Mouse (Mus musculus): ENCODE data around the gene Fanca.
"Not testable (repeated sequence)": the region's sequence is repeated elsewhere in the genome, so short reads cannot be mapped to it uniquely, and the experiment has no call there.

The Fanca gene

GRCm38 (mm10) chr8:123267926-123268656, 50.3 kb downstream of the Fanca start:
- no peak for DNase-seq

GRCm38 (mm10) chr8:123257593-123257992, 60.8 kb downstream of the Fanca start:
- not testable (repeated sequence) for DNase-seq

GRCm38 (mm10) chr8:123257114-123257513, 61.3 kb downstream of the Fanca start:
- peak; percentile 77 for DNase-seq

GRCm38 (mm10) chr8:123255170-123255569, 63.2 kb downstream of the Fanca start:
- DNase-seq, result no peak

GRCm38 (mm10) chr8:123254099-123254885, 64.1 kb downstream of the Fanca start, which contains the start of the genes Zfp276 and Vps9d1:
Gene Zfp276, plus strand, starts transcription at chr8:123254195.
Gene Vps9d1, minus strand, starts transcription at chr8:123254348.
- peak; percentile 80 for DNase-seq

- no peak for DNase-seq
Observed at GRCm38 (mm10) chr8:123253451-123254098, 64.8 kb downstream of the Fanca start.

- no peak for DNase-seq
Observed at GRCm38 (mm10) chr8:123252925-123253324, 65.5 kb downstream of the Fanca start.

GRCm38 (mm10) chr8:123250940-123251339, 67.4 kb downstream of the Fanca start:
- DNase-seq, result no peak

- no peak for DNase-seq
Observed at GRCm38 (mm10) chr8:123248596-123248995, 69.8 kb downstream of the Fanca start.

- no peak for DNase-seq
Observed at GRCm38 (mm10) chr8:123247748-123248147, 70.6 kb downstream of the Fanca start.

- DNase-seq, result no peak
Observed at GRCm38 (mm10) chr8:123245543-123245942, 72.8 kb downstream of the Fanca start.

GRCm38 (mm10) chr8:123244382-123244781, 74.0 kb downstream of the Fanca start:
- no peak for DNase-seq

- DNase-seq, result no peak
Observed at GRCm38 (mm10) chr8:123243053-123243452, 75.3 kb downstream of the Fanca start.

GRCm38 (mm10) chr8:123242107-123242923, 76.1 kb downstream of the Fanca start:
- DNase-seq, result no peak

GRCm38 (mm10) chr8:123239398-123239797, 79.0 kb downstream of the Fanca start:
- no peak for DNase-seq

- DNase-seq, result peak; percentile 92
Observed at GRCm38 (mm10) chr8:123235520-123236497, 82.6 kb downstream of the Fanca start, which contains the start of gene Spata2l. Gene Spata2l, minus strand, starts transcription at chr8:123236233.

GRCm38 (mm10) chr8:123234918-123235519, 83.4 kb downstream of the Fanca start:
- peak; percentile 90 for DNase-seq

- no peak for DNase-seq
Observed at GRCm38 (mm10) chr8:123233760-123234159, 84.6 kb downstream of the Fanca start.

GRCm38 (mm10) chr8:123233300-123233699, 85.1 kb downstream of the Fanca start:
- no peak for DNase-seq

- DNase-seq, result peak; percentile 54
Observed at GRCm38 (mm10) chr8:123232553-123232952, 85.8 kb downstream of the Fanca start.

- DNase-seq, result no peak
Observed at GRCm38 (mm10) chr8:123231742-123232141, 86.6 kb downstream of the Fanca start.
